Mouse (Mus musculus) embryonic facial prominence, embryonic 15.5 days (tissue): Measurements from ENCODE around the gene Rbm47. TPM values are rescaled to one million over a fixed set of nuclear protein-coding genes. Genes with fewer than 3 reads are reported as not detected.

Source experiments
- ATAC-seq: fragments of 200-750 bp; cut with Nextera tagmentation; 2 replicates; pipeline ENCODE4 v1.8.0; 2017; ENCODE audit warnings: low read depth, moderate TSS enrichment; ENCODE audit not compliant: insufficient number of reproducible peaks, low FRiP score, low TSS enrichment
- H3K27ac ChIP-seq: fragments of 300-500 bp; sonication (generic); replicated peaks from 2 replicates; pipeline ENCODE4 v1.5.1; 2015; ENCODE audit warnings: mild to moderate bottlenecking, inconsistent platforms
- H3K27me3 ChIP-seq: fragments of 300-500 bp; sonication (generic); 2 replicates; pipeline ENCODE4 v1.6.1; 2015; ENCODE audit warnings: inconsistent platforms
- H3K36me3 ChIP-seq: fragments of 300-500 bp; sonication (generic); 2 replicates; pipeline ENCODE4 v1.6.1; 2015; ENCODE audit warnings: mild to moderate bottlenecking, inconsistent platforms
- H3K4me1 ChIP-seq: fragments of 300-500 bp; sonication (generic); 2 replicates; pipeline ENCODE4 v1.6.1; 2015; ENCODE audit warnings: inconsistent platforms
- H3K4me2 ChIP-seq: fragments of 300-500 bp; sonication (generic); replicated peaks from 2 replicates; pipeline ENCODE4 v1.6.1; 2015; ENCODE audit warnings: mild to moderate bottlenecking, inconsistent platforms
- H3K4me3 ChIP-seq: fragments of 300-500 bp; sonication (generic); replicated peaks from 2 replicates; pipeline ENCODE4 v1.5.1; 2015; ENCODE audit warnings: mild to moderate bottlenecking, inconsistent platforms
- H3K9ac ChIP-seq: fragments of 300-500 bp; sonication (generic); 2 replicates; pipeline ENCODE4 v1.6.1; 2015; ENCODE audit warnings: inconsistent platforms
- H3K9me3 ChIP-seq: fragments of 300-500 bp; sonication (generic); replicated peaks from 2 replicates; pipeline ENCODE4 v1.6.1; 2016; ENCODE audit warnings: inconsistent platforms
- WGBS: fragments of 180-500 bp; shearing (Covaris S2); methylation state at CpG from one replicate; pipeline ENCODE4 v1.1.7; 2015; 5-methylcytosine and 5-hydroxymethylcytosine counted together
- polyA plus RNA-seq: library from polyadenylated mRNA; unstranded; fragments of >200 nt; fragmentation: Nextera tagmentation; extraction: Ambion mirVana; gene quantifications from 2 replicates; pipeline ENCODE4 v1.2.1, GENCODE M21; 2015

Rbm47 gene
- polyA plus RNA-seq, 1 experiment from 2014 or later = 14.0 TPM

GRCm38 (mm10) chr5:66143093-66144032 lies 29.6 kb downstream of the Rbm47 start:
- Histone ChIP-seq H3K4me2 (no peak overlapping the region), H3K9ac (no peak overlapping the region), H3K36me3 (no peaks in the 10 kb centered on the region), H3K27me3 (no peaks in the 10 kb centered on the region), H3K4me1 (no peaks in the 10 kb centered on the region), H3K27ac (no peak overlapping the region), H3K4me3 (no peak overlapping the region), H3K9me3 (no peaks in the 10 kb centered on the region)
- WGBS = 79% methylated on average over 14 of the region's 14 CpGs
- ATAC-seq = no peak

- H3K36me3 ChIP-seq = no peaks in the 10 kb centered on the region
- no peaks in the 10 kb centered on the region for H3K4me1 ChIP-seq
- no peak overlapping the region for H3K27ac ChIP-seq
- no peak overlapping the region for H3K9ac ChIP-seq
- no peak overlapping the region for H3K4me2 ChIP-seq
- no peak overlapping the region for H3K4me3 ChIP-seq
- no peaks in the 10 kb centered on the region for H3K9me3 ChIP-seq
- WGBS = 76% methylated on average over 4 of the region's 4 CpGs
- H3K27me3 ChIP-seq = no peaks in the 10 kb centered on the region
- ATAC-seq = no peak
Measured at GRCm38 (mm10) chr5:66141474-66141873, 31.4 kb downstream of the Rbm47 start.

- Histone ChIP-seq H3K4me2 (no peak overlapping the region), H3K36me3 (no peaks in the 10 kb centered on the region), H3K27me3 (no peaks in the 10 kb centered on the region), H3K27ac (no peak overlapping the region), H3K9ac (no peak overlapping the region), H3K4me1 (no peaks in the 10 kb centered on the region), H3K4me3 (no peak overlapping the region), H3K9me3 (no peaks in the 10 kb centered on the region)
- ATAC-seq = 0 out of 2 replicates have a peak, but pooled peaks have one; percentile 39
- WGBS = 26% methylated on average over 6 of the region's 6 CpGs
Measured at GRCm38 (mm10) chr5:66139634-66140295, 33.2 kb downstream of the Rbm47 start.

- Histone ChIP-seq H3K27me3 (no peaks in the 10 kb centered on the region), H3K4me2 (no peak overlapping the region), H3K9ac (no peak overlapping the region), H3K36me3 (no peaks in the 10 kb centered on the region), H3K4me3 (no peak overlapping the region), H3K9me3 (no peaks in the 10 kb centered on the region), H3K4me1 (no peaks in the 10 kb centered on the region), H3K27ac (no peak overlapping the region)
- no peak for ATAC-seq
- 71% methylated on average over 6 of the region's 6 CpGs for WGBS
Measured at GRCm38 (mm10) chr5:66139171-66139570, 33.7 kb downstream of the Rbm47 start.

GRCm38 (mm10) chr5:66138597-66138996 lies 34.3 kb downstream of the Rbm47 start:
- no peaks in the 10 kb centered on the region for H3K27me3 ChIP-seq
- no peaks in the 10 kb centered on the region for H3K9me3 ChIP-seq
- H3K27ac ChIP-seq = no peak overlapping the region
- WGBS = 34% methylated on average over 10 of the region's 10 CpGs
- H3K4me1 ChIP-seq = no peaks in the 10 kb centered on the region
- H3K4me2 ChIP-seq = no peak overlapping the region
- H3K9ac ChIP-seq = no peak overlapping the region
- no peak overlapping the region for H3K4me3 ChIP-seq
- no peak for ATAC-seq
- H3K36me3 ChIP-seq = no peaks in the 10 kb centered on the region

GRCm38 (mm10) chr5:66137250-66137649 lies 35.7 kb downstream of the Rbm47 start:
- H3K9ac ChIP-seq = no peak overlapping the region
- 63% methylated on average over 4 of the region's 4 CpGs for WGBS

GRCm38 (mm10) chr5:66135853-66136210 lies 37.1 kb downstream of the Rbm47 start:
- Histone ChIP-seq H3K4me1 (no peaks in the 10 kb centered on the region), H3K27ac (no peak overlapping the region), H3K9ac (no peak overlapping the region), H3K9me3 (no peaks in the 10 kb centered on the region), H3K27me3 (no peaks in the 10 kb centered on the region), H3K4me2 (no peak overlapping the region), H3K4me3 (no peak overlapping the region), H3K36me3 (no peaks in the 10 kb centered on the region)
- no peak for ATAC-seq
- WGBS = 80% methylated on average over 3 of the region's 3 CpGs

More at GRCm38 (mm10) chr5:66137250-66137649, 35.7 kb downstream of the Rbm47 start:
- Histone ChIP-seq H3K27me3 (no peaks in the 10 kb centered on the region), H3K4me2 (no peak overlapping the region), H3K36me3 (no peaks in the 10 kb centered on the region), H3K4me1 (no peaks in the 10 kb centered on the region), H3K4me3 (no peak overlapping the region), H3K27ac (no peak overlapping the region), H3K9me3 (no peaks in the 10 kb centered on the region)
- no peak for ATAC-seq

- no peaks in the 10 kb centered on the region for H3K4me1 ChIP-seq
- no peaks in the 10 kb centered on the region for H3K27me3 ChIP-seq
- no peak overlapping the region for H3K4me3 ChIP-seq
- no peaks in the 10 kb centered on the region for H3K36me3 ChIP-seq
- no peaks in the 10 kb centered on the region for H3K9me3 ChIP-seq
- no peak overlapping the region for H3K27ac ChIP-seq
- 70% methylated on average over 11 of the region's 11 CpGs for WGBS
- no peak for ATAC-seq
- H3K9ac ChIP-seq = no peak overlapping the region
- H3K4me2 ChIP-seq = no peak overlapping the region
Measured at GRCm38 (mm10) chr5:66135161-66135852, 37.6 kb downstream of the Rbm47 start.

GRCm38 (mm10) chr5:66134578-66134977 lies 38.3 kb downstream of the Rbm47 start:
- Histone ChIP-seq H3K27me3 (no peaks in the 10 kb centered on the region), H3K4me3 (no peak overlapping the region), H3K4me2 (no peak overlapping the region), H3K27ac (no peak overlapping the region), H3K9me3 (no peaks in the 10 kb centered on the region), H3K9ac (no peak overlapping the region), H3K36me3 (no peaks in the 10 kb centered on the region), H3K4me1 (no peaks in the 10 kb centered on the region)
- no peak for ATAC-seq
- WGBS = 89% methylated on average over 7 of the region's 7 CpGs

- 84% methylated on average over 3 of the region's 3 CpGs for WGBS
- no peak overlapping the region for H3K9ac ChIP-seq
- no peak for ATAC-seq
- H3K36me3 ChIP-seq = no peaks in the 10 kb centered on the region
- H3K4me3 ChIP-seq = no peak overlapping the region
- no peaks in the 10 kb centered on the region for H3K27me3 ChIP-seq
- no peaks in the 10 kb centered on the region for H3K4me1 ChIP-seq
- H3K9me3 ChIP-seq = no peaks in the 10 kb centered on the region
- H3K27ac ChIP-seq = no peak overlapping the region
- H3K4me2 ChIP-seq = no peak overlapping the region
Measured at GRCm38 (mm10) chr5:66128948-66129347, 44.0 kb downstream of the Rbm47 start.

- no peak overlapping the region for H3K27ac ChIP-seq
Measured at GRCm38 (mm10) chr5:66125418-66125817, 47.5 kb downstream of the Rbm47 start.

More at GRCm38 (mm10) chr5:66125418-66125817, 47.5 kb downstream of the Rbm47 start:
- 51% methylated on average over 11 of the region's 11 CpGs for WGBS
- Histone ChIP-seq H3K27me3 (no peaks in the 10 kb centered on the region), H3K9me3 (no peaks in the 10 kb centered on the region), H3K4me2 (no peak overlapping the region), H3K4me3 (no peak overlapping the region), H3K9ac (no peak overlapping the region), H3K4me1 (no peaks in the 10 kb centered on the region), H3K36me3 (no peaks in the 10 kb centered on the region)
- no peak for ATAC-seq
